Mouse (Mus musculus) layer of hippocampus, postnatal 10 days (tissue): Measurements from ENCODE around the gene Mitf. TPM values are rescaled to one million over a fixed set of nuclear protein-coding genes. Genes with fewer than 3 reads are reported as not detected.

ENCODE experiments used
- DNase-seq, 2 experiments: peaks; one replicate each; pipeline ENCODE4 v3.0.0; 2021; ENCODE audit warnings: low spot score in 2 of 2
- total RNA-seq, 2 experiments: library from RNA; stranded (reverse); gene quantifications; 2 replicates each; pipeline ENCODE4 v1.2.3; 2021

The Mitf gene
- total RNA-seq, 2 experiments from 2014 or later = 3.7 to 3.9 TPM

DNA sequence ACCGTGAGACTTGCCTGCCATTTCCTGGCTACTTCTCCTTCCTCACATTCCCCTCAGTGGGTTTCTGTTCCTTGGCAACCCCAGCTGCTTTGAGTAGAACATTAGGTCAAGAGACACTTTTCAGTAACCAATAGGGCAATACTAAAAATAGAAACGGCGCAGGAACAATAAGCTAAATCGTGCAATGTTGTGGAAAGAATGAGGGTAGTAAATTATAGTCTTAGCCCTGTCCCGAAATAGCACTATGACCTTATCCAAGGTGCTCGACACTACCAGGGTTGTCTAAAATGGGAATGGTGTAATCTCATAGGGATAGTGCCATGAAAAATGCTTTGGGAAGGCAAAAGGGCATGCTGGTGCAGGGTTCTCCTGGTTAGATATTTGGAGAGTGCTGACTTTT lies 70.6 kb downstream of the Mitf start:
- DNase-seq = no peak

DNA sequence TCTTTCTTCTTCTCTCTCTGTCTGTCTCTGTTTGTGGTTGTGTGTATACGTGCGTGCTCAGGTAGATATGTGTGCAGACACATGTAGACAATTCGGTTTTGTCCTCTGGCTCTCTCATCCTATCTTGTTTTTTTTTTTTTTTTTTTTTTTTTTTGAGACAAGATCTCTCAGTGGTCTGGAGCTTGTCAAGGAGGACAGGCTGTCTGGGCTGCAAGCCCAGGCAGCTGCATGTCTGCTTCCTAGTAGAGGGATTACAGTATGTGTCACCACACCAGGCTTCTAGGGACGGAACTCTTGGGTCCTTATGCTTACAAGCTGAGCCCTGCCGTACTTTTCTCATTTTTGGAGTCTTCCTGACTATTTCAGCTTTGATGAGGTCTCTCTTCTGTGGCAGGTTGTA lies 73.5 kb downstream of the Mitf start:
- DNase-seq = no peak

DNA sequence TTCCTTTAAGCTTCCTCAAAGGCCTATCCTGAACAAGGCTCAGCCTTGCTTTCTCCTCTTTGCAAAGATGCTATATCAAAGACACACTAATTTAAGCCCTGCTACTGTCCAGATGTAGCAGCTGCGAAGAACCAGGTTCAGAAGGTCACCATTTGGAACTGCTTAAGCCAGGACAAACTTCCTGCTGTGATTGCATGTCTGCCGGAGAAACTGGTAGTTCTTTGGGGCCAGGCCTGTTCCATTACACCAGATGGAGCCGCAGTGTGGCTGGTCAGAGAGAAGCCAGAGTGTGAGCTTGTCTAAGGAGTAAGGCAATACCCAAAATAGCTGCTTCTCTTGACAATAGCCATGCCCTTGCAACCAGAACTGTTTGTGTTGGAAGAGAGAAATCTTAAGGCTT lies 75.1 kb downstream of the Mitf start:
- no peak for DNase-seq

DNA sequence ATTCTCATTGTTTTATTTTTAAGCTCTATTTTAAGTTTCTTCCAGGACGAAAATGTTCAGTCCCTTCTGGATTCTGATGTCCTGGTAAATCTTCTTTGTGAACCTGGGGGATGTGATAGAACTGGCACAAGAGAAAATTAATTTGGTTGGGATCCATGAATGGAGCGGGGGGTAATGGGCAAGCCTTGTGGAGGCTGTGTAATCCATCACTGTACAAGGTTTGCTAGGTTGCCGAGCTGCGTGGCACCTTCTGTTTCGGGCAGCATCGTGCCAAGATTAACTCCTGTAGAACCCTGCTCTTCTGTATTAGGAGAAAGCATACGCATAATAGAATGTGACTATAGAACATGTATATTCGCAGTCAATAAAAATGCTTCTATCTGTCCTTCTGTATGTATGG lies 76.1 kb downstream of the Mitf start:
- no peak for DNase-seq

DNA sequence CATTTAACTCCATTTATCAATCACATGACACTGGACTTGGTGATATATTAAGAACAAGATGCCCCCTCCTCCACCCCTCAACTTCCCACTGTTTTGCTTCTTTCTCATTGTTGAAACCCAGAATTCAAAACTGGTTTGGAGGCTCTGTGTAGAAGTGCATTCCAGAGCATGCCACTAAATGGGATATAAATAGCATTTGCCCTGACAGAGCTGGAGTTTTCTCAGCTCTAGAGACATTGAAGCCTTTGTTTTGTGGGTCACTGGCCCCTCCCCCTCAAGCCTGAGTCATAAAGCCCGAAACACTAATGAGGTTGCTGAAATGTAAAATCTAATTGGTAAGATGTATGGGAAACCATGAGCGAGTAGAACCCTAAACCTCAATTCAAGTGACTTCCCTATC lies 76.6 kb downstream of the Mitf start:
- DNase-seq = no peak

DNA sequence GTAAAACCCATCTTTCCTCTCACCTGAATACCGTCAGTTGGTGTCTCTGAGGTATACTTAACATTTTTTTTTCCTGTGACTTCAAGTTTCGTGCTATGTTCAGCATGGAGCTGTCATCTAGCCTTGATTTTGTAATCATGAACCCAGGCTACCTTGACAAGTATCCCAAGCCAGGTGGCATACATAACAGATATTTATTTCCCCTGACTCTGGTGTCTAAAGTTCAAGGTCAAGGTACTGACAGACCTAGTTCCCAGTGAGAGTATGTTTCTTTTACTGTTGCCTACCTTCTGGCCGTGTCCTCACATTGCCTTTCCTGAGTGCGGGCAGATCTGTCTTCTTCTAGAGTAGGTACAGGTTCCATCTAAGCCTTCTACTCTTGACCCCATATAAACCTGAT lies 78.1 kb downstream of the Mitf start:
- no peak for DNase-seq

DNA sequence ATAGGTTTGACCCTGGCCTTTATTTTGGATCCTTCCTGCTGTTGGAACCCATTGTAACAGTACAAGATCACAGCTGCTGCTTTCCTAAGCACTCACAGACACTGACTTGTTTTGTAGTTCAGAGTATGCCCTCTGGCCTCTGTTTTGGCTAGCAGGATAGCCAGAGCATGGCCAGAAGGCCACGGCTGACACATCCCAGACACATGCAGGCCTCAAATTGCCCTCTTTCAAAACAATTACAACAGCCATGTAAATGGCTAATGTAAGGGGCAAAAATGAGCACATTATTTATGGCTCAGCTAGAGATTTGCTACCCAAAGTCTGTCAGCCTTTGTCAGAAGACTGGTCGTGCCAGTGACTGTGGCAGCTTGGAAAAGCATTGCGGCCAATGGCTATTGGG lies 78.8 kb downstream of the Mitf start:
- DNase-seq = no peak

DNA sequence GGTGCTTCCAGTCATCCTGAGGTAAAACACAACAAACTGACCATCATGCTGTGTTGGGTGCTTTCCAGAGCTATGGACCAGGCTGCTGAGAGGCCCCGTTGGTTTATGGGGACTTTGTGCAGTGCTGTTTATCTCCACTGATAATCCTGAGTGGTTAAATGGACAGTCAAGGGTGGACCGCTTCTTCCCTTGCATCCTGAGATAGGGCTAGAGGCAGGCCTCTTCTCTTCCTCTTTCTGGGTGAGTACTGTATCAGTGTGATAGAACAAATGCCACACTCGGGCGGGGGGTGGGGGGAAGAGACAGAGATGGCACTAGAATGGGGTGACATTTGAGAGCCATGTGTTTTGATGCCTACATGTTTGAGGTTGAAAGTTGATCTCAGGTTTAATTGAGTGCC lies 81.0 kb downstream of the Mitf start:
- no peak for DNase-seq

DNA sequence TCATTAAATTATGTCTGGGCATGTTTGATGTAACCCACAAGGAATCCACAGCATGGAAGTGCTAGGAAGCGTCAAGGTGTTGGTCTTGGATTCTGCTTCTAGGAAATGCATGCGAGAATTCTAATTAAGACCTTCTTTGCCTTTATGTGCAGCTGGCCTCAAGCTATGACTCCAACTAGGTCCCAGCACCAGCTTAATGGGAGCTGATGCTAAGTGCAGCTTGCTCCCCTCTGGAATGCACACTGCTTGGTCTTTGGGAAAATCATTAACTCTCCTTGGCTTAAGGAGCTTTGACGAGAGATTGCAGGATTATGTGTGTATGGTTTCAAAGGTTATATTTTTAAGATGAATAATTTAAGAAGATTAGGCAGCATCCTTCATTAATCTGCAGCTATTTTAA lies 81.7 kb downstream of the Mitf start:
- DNase-seq = no peak

DNA sequence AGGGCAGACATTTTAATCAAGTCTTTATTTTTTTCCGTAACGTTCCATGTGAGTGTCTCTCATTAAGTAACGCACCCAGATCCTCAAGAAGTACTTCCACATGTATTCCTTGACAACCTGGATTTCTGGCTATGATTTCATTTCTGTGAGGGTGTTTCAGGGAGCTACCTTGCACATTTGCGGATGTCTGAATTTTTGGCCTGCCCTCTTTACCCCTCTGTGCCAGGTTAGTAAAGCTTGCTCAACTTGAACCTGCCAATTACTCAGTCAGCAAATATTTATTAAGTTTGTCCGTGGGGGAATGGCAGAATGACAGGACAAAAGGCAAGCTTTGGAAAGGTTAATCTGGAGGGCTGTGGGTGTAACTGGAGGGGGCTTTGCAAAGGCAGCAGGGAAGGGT lies 86.7 kb downstream of the Mitf start:
- no peak for DNase-seq

DNA sequence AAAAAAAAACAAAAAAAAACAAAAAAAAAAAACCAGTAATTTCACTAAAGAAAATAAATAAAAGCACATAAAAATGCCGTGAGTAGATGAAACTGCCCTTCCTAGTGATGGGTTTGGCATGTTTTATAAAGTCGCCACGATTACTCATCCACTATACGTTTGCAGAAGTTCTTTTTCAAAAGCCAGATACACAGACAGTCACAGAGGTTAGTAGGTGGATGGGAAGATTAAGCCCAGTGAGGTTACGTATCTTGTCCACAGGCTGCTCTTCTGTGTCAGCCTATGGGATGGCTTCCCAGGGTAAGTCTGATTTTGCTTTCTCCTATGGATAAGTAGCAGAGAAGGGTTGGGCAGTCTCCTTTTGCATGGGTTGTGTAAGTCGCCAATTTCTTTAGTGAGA lies 90.3 kb downstream of the Mitf start:
- DNase-seq = no peak

DNA sequence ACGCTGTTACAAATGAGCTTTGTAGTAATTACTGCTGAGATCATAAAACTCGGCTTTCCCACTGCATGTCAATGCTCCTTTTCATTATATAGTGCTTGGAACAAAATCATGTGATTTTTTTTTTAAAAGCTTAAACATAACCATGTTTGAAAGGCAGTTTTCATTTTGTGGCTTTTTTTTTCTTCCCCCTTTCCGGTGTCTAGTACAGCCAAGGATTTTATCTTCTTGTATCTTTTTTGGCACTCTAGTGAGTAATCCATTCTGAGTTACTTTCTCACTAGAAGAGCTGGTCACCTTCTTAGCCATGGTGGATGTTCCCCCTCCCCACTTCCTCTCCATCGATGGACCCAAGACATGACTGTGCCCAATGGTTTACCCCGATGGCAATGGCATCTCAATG lies 91.2 kb downstream of the Mitf start:
- no peak for DNase-seq

DNA sequence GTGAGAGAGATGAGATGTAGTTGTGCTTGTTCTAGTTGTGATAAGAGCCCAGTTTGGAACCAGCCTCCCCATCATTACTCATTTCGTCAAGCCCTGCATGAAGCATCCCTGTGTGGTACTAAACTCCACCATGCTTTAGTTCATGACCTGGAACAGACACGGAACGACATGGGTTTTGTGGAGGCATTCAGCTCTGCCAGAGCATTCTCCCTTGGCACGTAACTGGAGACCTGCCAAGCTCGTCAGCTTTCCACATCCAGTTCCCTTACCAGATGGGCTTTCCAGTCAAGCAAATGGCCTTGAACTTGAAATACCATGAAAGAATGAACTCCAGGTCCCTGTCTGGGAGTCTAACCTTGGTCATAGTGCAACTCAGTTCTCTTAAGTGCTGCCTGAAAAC lies 94.7 kb downstream of the Mitf start:
- DNase-seq = no peak

DNA sequence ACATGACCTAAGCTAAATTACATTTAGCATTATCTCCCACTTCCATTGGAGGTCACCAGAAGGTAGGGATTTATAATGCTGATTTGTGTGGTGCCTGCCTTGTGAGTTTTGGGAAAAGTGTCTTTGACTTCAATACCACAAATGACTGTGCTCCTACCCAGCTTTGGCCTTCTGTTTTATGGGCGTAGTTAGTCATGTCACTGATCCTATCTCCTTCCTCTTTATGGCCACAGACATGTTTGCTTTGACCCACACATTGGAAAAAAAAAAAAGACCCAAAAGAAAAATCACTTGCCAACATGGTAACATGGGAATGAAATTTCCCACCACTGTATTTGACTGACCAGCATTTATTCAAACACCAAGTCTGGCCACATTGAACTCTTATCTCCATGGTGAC lies 95.4 kb downstream of the Mitf start:
- DNase-seq = no peak

DNA sequence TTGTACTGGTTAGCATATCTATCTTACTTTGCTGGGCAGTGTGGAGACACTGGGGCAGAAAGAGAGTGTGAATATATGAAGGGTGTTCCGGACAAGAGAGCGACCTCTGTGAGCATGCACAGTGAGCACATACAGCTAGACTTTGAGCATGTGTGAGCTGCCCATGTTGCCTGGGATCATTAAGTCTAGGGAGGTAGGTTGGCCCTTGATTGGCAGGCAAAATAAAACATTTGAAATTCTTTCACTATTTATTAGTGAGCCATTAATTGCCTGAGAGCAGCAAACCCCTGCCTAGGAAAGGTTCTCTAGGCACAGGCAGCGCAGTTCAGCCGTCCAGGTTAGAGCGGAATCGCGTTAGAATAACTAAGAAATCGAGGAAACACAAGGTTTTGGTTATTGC lies 107.9 kb downstream of the Mitf start:
- DNase-seq = no peak

DNA sequence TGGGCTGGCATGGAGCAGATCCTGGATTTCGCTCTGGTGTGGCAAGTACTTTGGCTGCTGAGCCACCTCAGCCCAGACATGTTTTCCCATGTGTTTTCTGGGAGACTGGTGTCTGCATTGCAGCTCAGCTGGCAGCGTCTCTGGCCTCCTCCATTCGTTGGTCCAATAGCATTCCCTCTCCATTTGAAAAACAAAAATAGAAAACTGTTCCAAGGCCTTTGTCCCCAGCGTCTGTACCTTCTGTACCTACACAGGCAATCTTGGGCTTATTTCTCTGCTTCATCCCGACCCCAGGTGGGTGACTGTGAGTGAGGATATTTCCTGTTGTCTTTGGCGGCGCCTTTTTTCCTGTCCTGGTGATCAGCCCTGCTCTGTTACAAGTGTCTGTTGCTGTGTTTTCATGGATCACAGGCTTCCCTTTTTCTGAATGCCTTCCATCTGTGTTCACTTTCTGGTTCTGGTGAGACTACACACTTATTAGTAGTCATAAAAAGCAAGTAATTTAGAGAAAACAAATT lies 109.6 kb downstream of the Mitf start:
- no peak for DNase-seq

DNA sequence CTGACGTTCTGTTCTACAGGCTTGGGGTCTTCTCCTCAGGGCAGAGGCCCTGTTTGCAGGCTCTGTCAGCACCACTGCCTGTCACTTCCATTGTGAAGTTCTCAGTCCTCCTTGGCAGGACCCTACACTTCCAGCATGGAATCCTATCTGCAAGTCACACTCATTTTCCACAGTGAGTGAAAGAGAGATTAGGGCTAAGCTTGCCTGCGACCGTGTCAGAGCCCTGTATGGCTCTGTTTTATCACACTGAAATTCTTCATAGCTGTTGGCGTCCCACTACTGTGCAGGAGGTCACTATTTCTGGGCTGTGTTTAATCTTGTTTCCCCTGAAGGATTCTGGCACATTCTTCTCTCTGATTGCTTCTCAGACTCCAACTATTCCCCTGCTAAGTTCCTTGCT lies 111.2 kb downstream of the Mitf start:
- DNase-seq = no peak

DNA sequence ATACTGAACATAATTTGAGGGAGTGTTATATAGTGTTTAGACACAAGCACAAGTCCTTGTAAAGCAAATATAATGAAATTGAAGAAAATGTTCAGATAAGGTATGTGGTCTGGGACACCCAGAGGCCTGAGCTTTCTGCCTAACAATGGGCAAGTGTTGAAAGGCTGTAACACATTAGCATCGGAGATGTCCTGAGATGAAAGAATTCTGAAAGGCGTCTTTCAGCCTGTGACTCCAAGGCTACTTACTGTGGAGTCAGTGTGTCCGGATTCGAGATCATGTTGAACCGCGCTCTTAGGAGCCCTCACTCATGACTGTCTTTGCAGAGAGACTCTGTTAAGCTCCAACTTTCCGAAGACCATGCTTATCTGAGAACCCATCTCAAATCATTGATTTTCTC lies 111.6 kb downstream of the Mitf start:
- no peak for DNase-seq

DNA sequence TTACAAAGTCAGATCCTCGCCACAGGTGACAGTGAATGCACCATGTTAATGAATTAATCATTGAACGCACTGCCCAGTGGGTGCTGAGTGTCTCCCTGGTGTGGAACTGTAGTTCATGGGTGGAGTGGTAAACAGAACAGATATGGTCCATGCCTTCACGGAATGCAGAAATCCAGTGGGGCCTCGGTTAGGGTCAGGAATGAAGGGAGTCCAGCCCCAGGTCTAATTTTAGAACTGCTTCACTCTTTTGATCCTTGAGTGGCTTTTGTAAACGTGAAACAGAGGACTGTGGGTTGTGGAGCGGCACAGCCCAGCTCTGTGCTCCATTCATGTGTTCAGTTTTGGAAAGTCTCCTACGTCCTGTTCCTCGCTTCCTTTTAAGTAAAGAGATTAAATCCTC lies 112.4 kb downstream of the Mitf start:
- no peak for DNase-seq

DNA sequence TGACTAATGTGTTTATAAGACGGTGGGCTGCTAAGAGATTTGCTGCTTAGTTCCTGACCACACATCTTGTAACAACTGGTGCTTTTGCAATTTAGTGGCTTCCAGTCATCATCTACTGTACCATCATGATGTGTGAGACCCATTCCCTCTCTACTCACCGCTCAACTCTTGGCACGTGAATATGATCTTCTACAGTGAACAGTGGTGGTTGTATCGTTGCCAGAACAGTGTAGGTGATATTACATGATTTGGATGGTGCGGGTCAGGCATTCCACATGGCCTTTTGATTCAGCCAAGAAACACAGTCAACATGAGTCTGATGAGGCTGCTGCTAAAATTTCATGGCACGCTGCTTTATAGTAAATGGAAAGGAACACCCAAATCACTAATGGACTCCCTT lies 114.7 kb downstream of the Mitf start:
- DNase-seq = no peak

DNA sequence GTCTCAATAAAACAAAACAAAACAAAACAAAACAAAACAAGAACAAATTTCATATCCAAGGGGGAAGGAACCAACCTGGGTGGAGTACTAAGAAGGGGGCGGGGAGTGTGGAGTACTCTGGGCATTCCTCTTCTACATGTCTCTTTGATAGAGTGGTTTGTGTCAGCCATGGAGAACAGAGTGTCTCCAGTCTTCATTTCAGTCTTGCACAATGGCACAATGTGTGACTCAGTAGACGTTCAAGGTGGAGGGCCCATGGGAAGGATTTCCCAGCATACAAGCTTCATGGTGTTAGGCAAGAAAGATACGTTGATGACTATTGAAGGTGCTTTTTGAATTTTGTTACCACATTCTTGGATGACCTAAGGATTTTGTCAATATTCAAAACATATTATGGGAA lies 117.4 kb downstream of the Mitf start:
- no peak for DNase-seq

DNA sequence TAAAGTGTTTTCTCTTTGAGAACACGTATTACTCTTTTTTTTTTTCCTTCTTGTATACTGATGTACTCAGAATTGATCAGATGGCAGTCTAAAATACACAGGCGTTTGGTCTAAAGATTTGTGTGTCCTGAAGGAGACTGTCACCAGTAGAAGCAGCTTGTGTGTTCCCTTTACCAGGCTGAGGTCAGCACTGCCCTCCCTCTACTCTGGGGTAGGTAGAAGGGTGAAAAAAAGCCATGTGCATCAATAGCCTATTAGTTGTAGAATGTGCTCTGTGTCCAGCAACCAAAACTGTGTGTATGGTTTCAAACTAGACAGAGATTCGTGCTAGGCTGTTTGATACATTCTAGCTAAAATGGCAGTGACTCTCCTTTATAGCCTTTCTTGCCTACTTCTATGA lies 122.2 kb downstream of the Mitf start:
- DNase-seq = no peak

DNA sequence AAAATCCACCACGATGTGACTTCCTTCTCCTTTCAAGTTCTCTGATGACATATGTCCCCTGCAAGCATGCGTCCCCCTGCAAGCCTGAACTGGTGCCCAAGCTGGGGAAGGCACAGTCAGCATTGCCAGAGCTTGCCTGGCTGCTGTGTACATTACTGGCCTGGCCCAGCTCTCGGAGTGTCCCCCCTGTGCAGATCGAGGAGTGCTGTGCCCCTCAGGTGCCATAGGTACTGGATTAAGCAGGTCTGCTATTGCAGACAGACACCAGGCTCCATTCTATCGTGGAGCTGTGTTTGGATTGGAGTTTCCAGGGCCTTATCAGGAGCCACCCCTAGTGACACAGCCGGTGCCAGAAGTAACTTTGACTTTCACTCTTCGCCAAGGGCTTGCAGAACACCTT lies 122.6 kb downstream of the Mitf start:
- DNase-seq = no peak

DNA sequence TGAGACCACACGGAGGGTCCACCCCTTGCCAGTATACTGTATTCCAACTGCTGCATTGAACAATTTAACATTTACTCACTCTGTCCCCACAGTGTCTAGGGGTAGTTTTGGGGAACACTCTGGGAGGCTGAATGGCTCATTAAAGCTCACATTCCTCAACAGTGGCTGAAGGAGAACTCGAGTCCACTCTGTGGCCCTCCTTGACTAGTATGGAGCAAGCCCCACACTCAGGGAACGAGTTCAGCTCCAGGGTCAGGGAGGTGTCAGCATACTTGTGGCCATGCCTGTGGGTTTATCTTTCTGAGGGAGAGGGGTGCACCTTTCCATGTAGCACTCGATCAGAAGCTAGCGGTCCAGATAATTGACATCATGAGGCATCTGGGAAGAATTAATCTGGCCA lies 130.3 kb downstream of the Mitf start:
- no peak for DNase-seq
